Comparison of ENCODE assay signal across 1 mouse cellular context in genomic region chr5:120526311-120526710, GRCm38 (mm10).
TF ChIP-seq lines count a peak whose summit lies in the region.

No protein-coding gene starts in this region.

TF ChIP-seq in CH12.LX, 34 proteins besides CTCF, POLR2A, EP300 and RAD21 (continued from another document):
- TF ChIP-seq SMC3 (IDR thresholded peaks at IDR 0.05; ENCODE audit: low read depth, low read length) = no peak
- TF ChIP-seq E2F4 (IDR thresholded peaks at IDR 0.05; ENCODE audit: insufficient replicate concordance, low read depth, low read length) = no peak
- no peak; the same call in 1 of the 2 replicates for TF ChIP-seq CHD2 (IDR thresholded peaks at IDR 0.05; ENCODE audit: low read length)
- 0 out of 2 replicates have a peak, but pooled peaks have one; percentile 44 for TF ChIP-seq BHLHE40 (IDR thresholded peaks at IDR 0.05; ENCODE audit: low read depth, low read length)
- TF ChIP-seq PAX5 (IDR thresholded peaks at IDR 0.05; ENCODE audit: low read length) = no peak
- TF ChIP-seq RCOR1 (conservative IDR thresholded peaks at IDR 0.05; ENCODE audit: low read depth, low read length) = no peak
- TF ChIP-seq ETS1 (conservative IDR thresholded peaks at IDR 0.05; ENCODE audit: low read depth, low read length) = peak; percentile 62
- TF ChIP-seq UBTF (IDR thresholded peaks at IDR 0.05; ENCODE audit: low read depth, low read length) = no peak
- TF ChIP-seq ZNF384 (IDR thresholded peaks at IDR 0.05; ENCODE audit: low read depth, low read length) = no peak
- TF ChIP-seq KAT2A (IDR thresholded peaks at IDR 0.05; ENCODE audit: insufficient replicate concordance, low read length) = no peak
- TF ChIP-seq HCFC1 (IDR thresholded peaks at IDR 0.05; ENCODE audit: low read depth, low read length) = no peak
- TF ChIP-seq ZMIZ1 (IDR thresholded peaks at IDR 0.05; ENCODE audit: low read depth, low read length) = no peak
- TF ChIP-seq USF2 (conservative IDR thresholded peaks at IDR 0.05; ENCODE audit: low read depth, low read length) = no peak
- 0 out of 2 replicates have a peak, but pooled peaks have one; percentile 8 for TF ChIP-seq JUN (IDR thresholded peaks at IDR 0.05; ENCODE audit: insufficient read depth, low read depth, low read length)
- no peak for TF ChIP-seq GABPA (IDR thresholded peaks at IDR 0.05; ENCODE audit: insufficient replicate concordance, low read depth, low read length)
- no peak for TF ChIP-seq MYC (IDR thresholded peaks at IDR 0.05; ENCODE audit: low read depth, low read length)
- TF ChIP-seq NRF1 (IDR thresholded peaks at IDR 0.05; ENCODE audit: low read depth, low read length) = no peak
- TF ChIP-seq MEF2A (IDR thresholded peaks at IDR 0.05; ENCODE audit: borderline replicate concordance, low read depth, low read length) = peak; percentile 72
- peak; percentile 45; the same call in 1 of the 2 replicates for TF ChIP-seq SIN3A (IDR thresholded peaks at IDR 0.05; ENCODE audit: low read length)
- no peak; the same call in 1 of the 2 replicates for TF ChIP-seq TCF12 (IDR thresholded peaks at IDR 0.05; ENCODE audit: low read depth, low read length)
